Comparison of ENCODE assay signal across 10 mouse cellular contexts in genomic region chr7:80629369-80629768, GRCm38 (mm10). TPM values are rescaled to one million over a fixed set of nuclear protein-coding genes. Genes with fewer than 3 reads are reported as not detected.
DNase-seq lines count a peak whose midpoint lies in the region; ATAC-seq and TF ChIP-seq lines count a peak whose summit lies in the region.
"Had no signal": no experiment of that assay in that cellular context is flagged by ENCODE, and none has a peak within 500 bp of the region (broad histone marks: within the 10 kb centered on the region; RNA-seq: fewer than 3 reads in every experiment).

No protein-coding gene starts in this region.

- 48% methylated on average over 12 of the region's 12 CpGs for WGBS in limb, embryonic 12.5 days
- 60% methylated on average over 12 of the region's 12 CpGs for WGBS in limb, embryonic 10.5 days
- WGBS in limb, embryonic 15.5 days: 44% methylated on average over 12 of the region's 12 CpGs
- WGBS in small intestine, adult 2 months: 10% methylated on average over 12 of the region's 12 CpGs

- no peak for TF ChIP-seq POLR2A in small intestine, adult 2 months (IDR thresholded peaks at IDR 0.05; ENCODE audit: low read depth, low read length)

- no peak for TF ChIP-seq CTCF in small intestine, adult 2 months (IDR thresholded peaks at IDR 0.05; ENCODE audit: extremely low read depth, insufficient read length, insufficient replicate concordance, low read depth, low read length)

- H3K9ac ChIP-seq in limb, embryonic 12.5 days (replicated peaks): no peak overlapping the region
- no peak overlapping the region for H3K9ac ChIP-seq in limb, embryonic 15.5 days
- H3K9ac ChIP-seq: neural tube, embryonic 12.5 days had no signal

- no peaks in the 10 kb centered on the region for H3K27me3 ChIP-seq in limb, embryonic 12.5 days
- H3K27me3 ChIP-seq in limb, embryonic 10.5 days (ENCODE audit: low read depth, poor library complexity, severe bottlenecking): no peaks in the 10 kb centered on the region
- H3K27me3 ChIP-seq in limb, embryonic 15.5 days: no peaks in the 10 kb centered on the region
- no peaks in the 10 kb centered on the region for H3K27me3 ChIP-seq in small intestine, adult 2 months (ENCODE audit: control insufficient read depth, insufficient read depth, low read length)
- H3K27me3 ChIP-seq: neural tube, embryonic 12.5 days had no signal

- no peak for ATAC-seq in limb, embryonic 12.5 days (ENCODE audit: insufficient number of reproducible peaks, insufficient read depth, low FRiP score, low TSS enrichment, low read depth)
- no peak for ATAC-seq in limb, embryonic 15.5 days (ENCODE audit: insufficient number of reproducible peaks, low FRiP score, low TSS enrichment, low read depth)

- peaks cover 16% of the 10 kb centered on the region; the same call in 1 of the 2 replicates for H3K36me3 ChIP-seq in limb, embryonic 12.5 days
- H3K36me3 ChIP-seq in limb, embryonic 10.5 days: no peaks in the 10 kb centered on the region; the same call in 1 of the 2 replicates
- peaks cover 15% of the 10 kb centered on the region; the same call in 1 of the 2 replicates for H3K36me3 ChIP-seq in limb, embryonic 15.5 days
- H3K36me3 ChIP-seq in small intestine, adult 2 months (ENCODE audit: control insufficient read depth, insufficient read depth, low read length): no peaks in the 10 kb centered on the region
- H3K36me3 ChIP-seq: neural tube, embryonic 12.5 days had no signal

- no peak overlapping the region for H3K4me3 ChIP-seq in limb, embryonic 12.5 days (replicated peaks)
- H3K4me3 ChIP-seq in limb, embryonic 10.5 days: no peak overlapping the region
- no peak overlapping the region for H3K4me3 ChIP-seq in limb, embryonic 15.5 days
- no peak overlapping the region for H3K4me3 ChIP-seq in small intestine, adult 2 months (ENCODE audit: low read depth, low read length)
- H3K4me3 ChIP-seq: neural tube, embryonic 12.5 days had no signal

- DNase-seq in adrenal gland, adult 2 months: peak; percentile 35
- DNase-seq in adrenal gland, adult (ENCODE audit: inconsistent age in 2 of 2, low spot score in 1 of 2): no peak
- DNase-seq in limb, embryonic 10.5 days (ENCODE audit: low spot score): no peak
- no peak for DNase-seq in layer of hippocampus, postnatal 10 days (ENCODE audit: low spot score in 2 of 2)
- no peak for DNase-seq in cerebellum, postnatal 10 days
- DNase-seq: adrenal gland, adult 8-10 months had no signal

- H3K4me2 ChIP-seq in limb, embryonic 12.5 days: no peak overlapping the region
- H3K4me2 ChIP-seq in limb, embryonic 15.5 days: no peak overlapping the region
- H3K4me2 ChIP-seq: neural tube, embryonic 12.5 days had no signal

- H3K27ac ChIP-seq in limb, embryonic 12.5 days: 0 out of 2 replicates have a peak overlapping the region, but pooled peaks have one; percentile 17
- no peak overlapping the region for H3K27ac ChIP-seq in limb, embryonic 10.5 days
- peak overlapping the region; percentile 79 for H3K27ac ChIP-seq in limb, embryonic 15.5 days
- peak overlapping the region; percentile 58; the same call in 1 of the 2 replicates for H3K27ac ChIP-seq in small intestine, adult 2 months (ENCODE audit: insufficient read depth, low read depth, low read length)
- H3K27ac ChIP-seq: neural tube, embryonic 12.5 days had no signal

- H3K9me3 ChIP-seq in limb, embryonic 12.5 days: no peaks in the 10 kb centered on the region
- no peaks in the 10 kb centered on the region for H3K9me3 ChIP-seq in limb, embryonic 10.5 days (replicated peaks)
- H3K9me3 ChIP-seq in limb, embryonic 15.5 days: no peaks in the 10 kb centered on the region
- H3K9me3 ChIP-seq: neural tube, embryonic 12.5 days had no signal

- H3K4me1 ChIP-seq in limb, embryonic 12.5 days (replicated peaks): peaks cover 29% of the 10 kb centered on the region
- H3K4me1 ChIP-seq in limb, embryonic 10.5 days: peaks cover 37% of the 10 kb centered on the region
- H3K4me1 ChIP-seq in limb, embryonic 15.5 days: peaks cover 20% of the 10 kb centered on the region
- H3K4me1 ChIP-seq in small intestine, adult 2 months (ENCODE audit: control insufficient read depth, insufficient read depth, insufficient read length, low read length): peaks cover 17% of the 10 kb centered on the region

RNA-seq across cellular contexts. Expression of gene Crtc3, which starts 59.3 kb away (rescaled TPM):
- 10 to 100 TPM; 27.1 to 27.7 TPM for total RNA-seq in adrenal gland, adult 2 months (2021)
- polyA plus RNA-seq in adrenal gland, adult 2 months (2012; rRNA removed): 39.7 and 50.3 TPM in 2 replicates
- polyA plus RNA-seq in limb, embryonic 12.5 days (2016; fragmentation: Nextera tagmentation; extraction: Ambion mirVana): 18.5 and 22.4 TPM in 2 replicates
- 13.4 and 16.0 TPM in 2 replicates for polyA plus RNA-seq in limb, embryonic 10.5 days (2016; fragmentation: Nextera tagmentation; extraction: Ambion mirVana)
- polyA plus RNA-seq in limb, embryonic 15.5 days (2015; fragmentation: Nextera tagmentation; extraction: Ambion mirVana): 25.9 and 26.5 TPM in 2 replicates
- 11.0 and 15.7 TPM in 2 replicates for polyA plus RNA-seq in small intestine, adult 2 months (2012; rRNA removed)
- 10 to 100 TPM; 21.4 to 25.9 TPM for total RNA-seq in layer of hippocampus, postnatal 10 days (2021)
